Comparison of ENCODE assay signal across 34 mouse cellular contexts in genomic region chr12:112023306-112023705, GRCm38 (mm10). TPM values are rescaled to one million over a fixed set of nuclear protein-coding genes. Genes with fewer than 3 reads are reported as not detected.
"Had no signal": no experiment of that assay in that cellular context is flagged by ENCODE, and none has a peak within 500 bp of the region (broad histone marks: within the 10 kb centered on the region; RNA-seq: fewer than 3 reads in every experiment).

No protein-coding gene starts in this region.

- H3K36me3 ChIP-seq: heart, embryonic 12.5 days; hindbrain, embryonic 10.5 days; hindbrain, embryonic 12.5 days; kidney, embryonic 15.5 days; limb, embryonic 10.5 days; limb, embryonic 12.5 days; liver, embryonic 13.5 days; liver, embryonic 15.5 days had no signal

- H3K4me1 ChIP-seq: heart, embryonic 12.5 days; hindbrain, embryonic 10.5 days; hindbrain, embryonic 12.5 days; kidney, embryonic 15.5 days; limb, embryonic 10.5 days; limb, embryonic 12.5 days; liver, embryonic 13.5 days; liver, embryonic 15.5 days had no signal

- ATAC-seq: hindbrain, postnatal 0 days; intestine, embryonic 16.5 days had no signal

- H3K9ac ChIP-seq: heart, embryonic 12.5 days; hindbrain, embryonic 12.5 days; hindbrain, embryonic 14.5 days; kidney, embryonic 15.5 days; limb, embryonic 12.5 days; liver, embryonic 13.5 days; liver, embryonic 15.5 days had no signal

- H3K4me3 ChIP-seq: gastrocnemius, adult 2 months; heart, adult 2 months; heart, embryonic 12.5 days; hindbrain, embryonic 10.5 days; hindbrain, embryonic 12.5 days; kidney, embryonic 15.5 days; left cerebral cortex, adult 2 months; limb, embryonic 10.5 days; limb, embryonic 12.5 days; liver, embryonic 13.5 days; liver, embryonic 15.5 days had no signal

- H3K27ac ChIP-seq: gastrocnemius, adult 2 months; heart, adult 2 months; hindbrain, embryonic 10.5 days; hindbrain, embryonic 12.5 days; hindbrain, embryonic 14.5 days; hindbrain, postnatal 0 days; kidney, embryonic 15.5 days; kidney, postnatal 0 days; left cerebral cortex, adult 2 months; limb, embryonic 10.5 days; limb, embryonic 12.5 days; liver, embryonic 13.5 days; liver, embryonic 15.5 days had no signal

- H3K4me2 ChIP-seq: heart, embryonic 12.5 days; hindbrain, embryonic 12.5 days; hindbrain, embryonic 14.5 days; kidney, embryonic 15.5 days; limb, embryonic 12.5 days; liver, embryonic 11.5 days; liver, embryonic 13.5 days; liver, embryonic 15.5 days had no signal

- H3K9me3 ChIP-seq: limb, embryonic 10.5 days had no signal

- DNase-seq: gastrocnemius, adult 2 months; gastrocnemius, postnatal 10 days; gastrocnemius, postnatal 25 days; heart, adult 2 months; heart, postnatal 4 days; kidney, adult 11 months; kidney, adult 2 months; kidney, adult 9 months; kidney, postnatal 14 days; kidney, postnatal 36 days; layer of hippocampus, adult 9-11 months; liver; liver, embryonic 13.5 days had no signal

- H3K27me3 ChIP-seq: heart, embryonic 12.5 days; hindbrain, embryonic 12.5 days; kidney, embryonic 15.5 days; limb, embryonic 12.5 days; liver, embryonic 13.5 days; liver, embryonic 15.5 days had no signal

RNA-seq across cellular contexts. Expression of gene Rd3l, which starts 42.2 kb away (rescaled TPM):
- total RNA-seq: gastrocnemius, adult 2 months; gastrocnemius, postnatal 10 days; gastrocnemius, postnatal 25 days; gastrocnemius, postnatal 4 days; granulocyte monocyte progenitor cell, adult 5-6 weeks; layer of hippocampus, adult 8-10 months; layer of hippocampus, postnatal 25 days; left cerebral cortex, postnatal 14 days had no signal
- polyA plus RNA-seq: heart, adult 2 months; hindbrain, embryonic 10.5 days; hindbrain, embryonic 12.5 days; hindbrain, embryonic 14.5 days; hindbrain, postnatal 0 days; intestine, embryonic 14.5 days; intestine, embryonic 16.5 days; kidney, adult 2 months; kidney, embryonic 15.5 days; kidney, postnatal 0 days; large intestine, adult 2 months; limb, embryonic 10.5 days; limb, embryonic 12.5 days; limb, embryonic 14.5 days; liver, embryonic 11.5 days; liver, embryonic 13.5 days; liver, embryonic 15.5 days had no signal

RNA-seq across cellular contexts. Expression of gene Tdrd9, which starts 51.9 kb away (rescaled TPM):
- total RNA-seq: granulocyte monocyte progenitor cell, adult 5-6 weeks had no signal
- polyA plus RNA-seq: kidney, adult 2 months had no signal
